Mouse (Mus musculus) thymus, postnatal 14 days (tissue): ENCODE measurements around the gene Ifnb1.

ENCODE experiments used
- DNase-seq: peaks from one replicate; pipeline ENCODE4 v3.0.0; 2021

Ifnb1 gene

GRCm38 (mm10) chr4:88496321-88497018, 26.1 kb downstream of the Ifnb1 start:
- no peak for DNase-seq

GRCm38 (mm10) chr4:88489622-88490021, 33.0 kb downstream of the Ifnb1 start:
- DNase-seq = no peak

GRCm38 (mm10) chr4:88488107-88488506, 34.5 kb downstream of the Ifnb1 start:
- DNase-seq = no peak

GRCm38 (mm10) chr4:88480130-88480529, 42.4 kb downstream of the Ifnb1 start:
- no peak for DNase-seq

GRCm38 (mm10) chr4:88478809-88479186, 43.8 kb downstream of the Ifnb1 start:
- no peak for DNase-seq

GRCm38 (mm10) chr4:88478177-88478808, 44.3 kb downstream of the Ifnb1 start:
- DNase-seq = no peak

GRCm38 (mm10) chr4:88476511-88477210, 45.9 kb downstream of the Ifnb1 start:
- DNase-seq = no peak

- no peak for DNase-seq
These were observed 46.5 kb downstream of the Ifnb1 start for GRCm38 (mm10) chr4:88476084-88476483.
